Mouse (Mus musculus): Measurements from ENCODE around the gene Tdpoz4.
"Not testable (repeated sequence)": the region's sequence is repeated elsewhere in the genome, so short reads cannot be mapped to it uniquely, and the experiment has no call there.

Gene Tdpoz4

GRCm38 (mm10) chr3:93796098-93796497 lies at the start of gene Tdpoz4:
Tdpoz4 (plus strand) TSS chr3:93796398.
- not testable (repeated sequence) for DNase-seq (ENCODE audit: low spot score)

- not testable (repeated sequence) for DNase-seq (ENCODE audit: low spot score)
These were observed 42.2 kb upstream of the Tdpoz4 start for GRCm38 (mm10) chr3:93754022-93754421.

GRCm38 (mm10) chr3:93772700-93773099 lies 23.5 kb upstream of the Tdpoz4 start, which contains the start of gene Gm5773:
Gm5773 (plus strand) TSS chr3:93773000.
- not testable (repeated sequence) for DNase-seq (ENCODE audit: low spot score)

- not testable (repeated sequence) for DNase-seq (ENCODE audit: low spot score)
These were observed 17.1 kb downstream of the Tdpoz4 start for GRCm38 (mm10) chr3:93813341-93813740.

- not testable (repeated sequence) for DNase-seq (ENCODE audit: low spot score)
These were observed 29.5 kb downstream of the Tdpoz4 start, which contains the start of gene Tdpoz3 for GRCm38 (mm10) chr3:93825720-93826119. Tdpoz3 (plus strand) TSS chr3:93826020.
